Mouse (Mus musculus) olfactory bulb, adult 2 months (tissue): ENCODE data around the gene Mctp1.

Experiments used
- CTCF ChIP-seq: fragments of 200-500 bp; IDR thresholded peaks from 2 replicates; pipeline ENCODE4 v1.5.1; 2012; ENCODE audit warnings: low read depth, mild to moderate bottlenecking, low read length, moderate library complexity; ENCODE audit not compliant: insufficient read depth
- POLR2A ChIP-seq: fragments of 200-500 bp; IDR thresholded peaks from 2 replicates; pipeline ENCODE4 v1.6.1; 2012; ENCODE audit warnings: mild to moderate bottlenecking, low read depth, low read length, moderate library complexity; ENCODE audit not compliant: insufficient read depth

GRCm38 (mm10) chr13:76585447-76585846 is 201.1 kb downstream of the Mctp1 start:
- TF ChIP-seq POLR2A, result no peak
- no peak for TF ChIP-seq CTCF
